Mouse (Mus musculus) ES-E14 (cell line): ENCODE measurements around the gene Gm5678. TPM values are rescaled to one million over a fixed set of nuclear protein-coding genes. Genes with fewer than 3 reads are reported as not detected.

Experiments
- DNase-seq: peaks from one replicate; pipeline ENCODE4 v3.0.0-alpha.2; 2013; ENCODE audit warnings: low read depth, low spot score
- H3K27ac ChIP-seq: 2 replicates; pipeline ENCODE4 v1.5.1; 2012; ENCODE audit warnings: low read depth, mild to moderate bottlenecking, low read length, moderate library complexity, mixed read lengths; ENCODE audit not compliant: poor library complexity, insufficient read depth, severe bottlenecking
- H3K36me3 ChIP-seq: 2 replicates; pipeline ENCODE4 v1.6.1; 2012; ENCODE audit warnings: mild to moderate bottlenecking, low read length, moderate library complexity, mixed read lengths; ENCODE audit not compliant: control insufficient read depth, poor library complexity, insufficient read depth, severe bottlenecking
- H3K4me1 ChIP-seq, 2 experiments: fragments of 150-350 bp in 1 of 2; sonication (generic) in 1 of 2; 2 replicates each; pipeline ENCODE4 v1.6.1; 2012; ENCODE audit warnings: low read length in 2 of 2, mild to moderate bottlenecking in 1 of 2, mixed read lengths in 1 of 2; ENCODE audit not compliant: control insufficient read depth in 2 of 2, insufficient read depth in 2 of 2, poor library complexity in 1 of 2
- H3K4me3 ChIP-seq, 2 experiments: fragments of 150-350 bp in 1 of 2; sonication (generic) in 1 of 2; 2 replicates each; pipeline ENCODE4 v1.5.1; 2012; ENCODE audit warnings: low read length in 2 of 2, low read depth in 1 of 2, mild to moderate bottlenecking in 1 of 2, mixed read lengths in 1 of 2; ENCODE audit not compliant: insufficient read depth in 1 of 2, poor library complexity in 1 of 2, severe bottlenecking in 1 of 2
- H3K9ac ChIP-seq: 2 replicates; pipeline ENCODE4 v1.6.1; 2012; ENCODE audit warnings: low read depth, mild to moderate bottlenecking, low read length, mixed read lengths; ENCODE audit not compliant: poor library complexity, insufficient read depth, severe bottlenecking
- H3K9me3 ChIP-seq: fragments of 150-350 bp; sonication (generic); 2 replicates; pipeline ENCODE4 v1.6.1; 2012; ENCODE audit warnings: low read depth, mild to moderate bottlenecking, low read length; ENCODE audit not compliant: control insufficient read depth, insufficient read depth
- CHD2 ChIP-seq: IDR thresholded peaks from 2 replicates; pipeline ENCODE4 v1.6.1; 2014; ENCODE audit warnings: mild to moderate bottlenecking, low read depth, low read length, inconsistent platforms
- HCFC1 ChIP-seq: IDR thresholded peaks from 2 replicates; pipeline ENCODE4 v1.6.1; 2012; ENCODE audit warnings: low read length, inconsistent platforms, borderline replicate concordance; ENCODE audit not compliant: insufficient read depth
- MAFK ChIP-seq: IDR thresholded peaks from 2 replicates; pipeline ENCODE4 v1.6.1; 2014; ENCODE audit warnings: mild to moderate bottlenecking, low read depth, low read length, inconsistent platforms; ENCODE audit not compliant: insufficient read depth
- ZC3H11A ChIP-seq: IDR thresholded peaks from 2 replicates; pipeline ENCODE4 v1.6.1; 2012; ENCODE audit warnings: low read depth, mild to moderate bottlenecking, inconsistent platforms, low read length, borderline replicate concordance
- ZNF384 ChIP-seq: IDR thresholded peaks from 2 replicates; pipeline ENCODE4 v1.6.1; 2012; ENCODE audit warnings: low read depth, low read length, inconsistent platforms
- in situ Hi-C, 2 experiments: fragments of 600-800 bp; cut with MboI; formaldehyde crosslinking; loops; one replicate each; pipeline ENCODE4 v1.15.1; 2025; ENCODE audit warnings: low sequenced_read_pairs in 2 of 2, inconsistent platforms in 1 of 2; ENCODE audit not compliant: unreplicated experiment in 2 of 2
- total RNA-seq: library from RNA; depleted of rRNA; stranded (reverse); fragments of 300-350 nt; gene quantifications from 2 replicates; pipeline ENCODE4 v1.2.3, GENCODE M21; 2012

Gm5678 gene
- total RNA-seq, 1 experiment, result not detected

- peak within 1 kb of the TSS; percentile 96 for H3K9ac ChIP-seq
- TF ChIP-seq ZC3H11A (no peak), ZNF384 (peak; percentile 39; the same call in 1 of the 2 replicates), HCFC1 (peak; percentile 70; the same call in 1 of the 2 replicates), CHD2 (no peak), MAFK (no peak)
These were observed 24.3 kb upstream of the Gm5678 start, which contains the start of gene Setd4 for GRCm38 (mm10) chr16:93603439-93604212. Gene Setd4 (minus strand): TSS chr16:93604063.

GRCm38 (mm10) chr16:93604481-93604969 lies 23.4 kb upstream of the Gm5678 start:
- TF ChIP-seq HCFC1 (peak; percentile 56; the same call in 1 of the 2 replicates), ZNF384 (no peak), CHD2 (no peak), MAFK (no peak), ZC3H11A (no peak)
- no peak overlapping the region; the same call in 1 of the 2 replicates for H3K27ac ChIP-seq
- in situ Hi-C loops, result no loop called here

More at GRCm38 (mm10) chr16:93603439-93604212, 24.3 kb upstream of the Gm5678 start, which contains the start of gene Setd4:
- Histone ChIP-seq H3K4me3 (peak within 1 kb of the TSS; percentile 68 to 92), H3K27ac (peak within 1 kb of the TSS; percentile 80), H3K36me3 (peaks cover 3% of the 10 kb centered on the region; the same call in 1 of the 2 replicates), H3K9me3 (no peaks in the 10 kb centered on the region), H3K4me1 (peaks cover 0 to 3% of the 10 kb centered on the region in 2 experiments; a peak in 1 of 4 replicates)
- in situ Hi-C loops, result no loop called here
- DNase-seq, result peak; percentile 77

GRCm38 (mm10) chr16:93605553-93605952 lies 22.3 kb upstream of the Gm5678 start, which contains the start of gene Cbr1:
Gene Cbr1 (plus strand): TSS chr16:93605853.
- in situ Hi-C loops, result no loop called here
- Histone ChIP-seq H3K9me3 (no peaks in the 10 kb centered on the region), H3K27ac (no peak within 1 kb of the TSS), H3K36me3 (no peaks in the 10 kb centered on the region), H3K4me3 (peak within 1 kb of the TSS; percentile 43 to 68), H3K4me1 (peaks cover 0 to 3% of the 10 kb centered on the region in 2 experiments; a peak in 1 of 4 replicates), H3K9ac (no peak within 1 kb of the TSS; the same call in 1 of the 2 replicates)
- TF ChIP-seq ZNF384, result no peak
- TF ChIP-seq CHD2, result no peak
- TF ChIP-seq MAFK, result no peak
- no peak for TF ChIP-seq ZC3H11A
- TF ChIP-seq HCFC1, result no peak
- DNase-seq, result no peak

More at GRCm38 (mm10) chr16:93604481-93604969, 23.4 kb upstream of the Gm5678 start:
- Histone ChIP-seq H3K9ac (peak overlapping the region; percentile 96; the same call in 1 of the 2 replicates), H3K9me3 (no peaks in the 10 kb centered on the region), H3K4me3 (peak overlapping the region; percentile 68 to 92), H3K36me3 (peaks cover 3% of the 10 kb centered on the region; the same call in 1 of the 2 replicates), H3K4me1 (peaks cover 0 to 3% of the 10 kb centered on the region in 2 experiments; a peak in 1 of 4 replicates)
- no peak for DNase-seq

GRCm38 (mm10) chr16:93606146-93606545 lies 21.8 kb upstream of the Gm5678 start:
- Histone ChIP-seq H3K4me3 (no peak overlapping the region), H3K36me3 (no peaks in the 10 kb centered on the region), H3K4me1 (peaks cover 0 to 3% of the 10 kb centered on the region in 2 experiments; a peak in 1 of 4 replicates), H3K27ac (no peak overlapping the region), H3K9me3 (no peaks in the 10 kb centered on the region), H3K9ac (no peak overlapping the region)
- in situ Hi-C loops, result no loop called here
- TF ChIP-seq ZC3H11A (no peak), HCFC1 (no peak), CHD2 (no peak), ZNF384 (no peak), MAFK (no peak)
- no peak for DNase-seq
